Mouse (Mus musculus) Muller cell, postnatal 12 days (primary cell): ENCODE measurements around the gene Gnptab.

Experiments used
- DNase-seq: peaks from one replicate; pipeline ENCODE4 v3.0.0-alpha.2; 2015; ENCODE audit errors: inconsistent ontology term

Gnptab gene

DNA sequence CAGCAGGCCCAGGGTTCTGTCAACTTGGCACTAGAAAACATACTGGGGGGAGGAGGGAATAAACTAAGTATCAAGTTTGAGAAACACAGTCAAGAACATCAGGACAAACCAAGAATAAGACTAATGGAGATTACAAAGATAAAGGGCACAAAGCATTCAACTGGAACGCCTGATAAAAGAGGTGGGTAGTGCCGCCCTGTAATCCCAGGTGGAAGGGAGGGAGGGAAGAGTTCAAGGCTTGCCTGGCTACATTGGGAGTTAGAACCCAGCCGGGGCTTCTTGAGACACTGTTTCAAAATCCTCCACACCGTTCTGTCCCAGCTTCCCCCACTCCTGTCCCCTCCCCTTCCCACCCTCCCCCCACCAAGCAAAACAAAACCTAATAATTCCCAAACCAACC, 1.3 kb upstream of the Gnptab start:
- DNase-seq, result no peak

DNA sequence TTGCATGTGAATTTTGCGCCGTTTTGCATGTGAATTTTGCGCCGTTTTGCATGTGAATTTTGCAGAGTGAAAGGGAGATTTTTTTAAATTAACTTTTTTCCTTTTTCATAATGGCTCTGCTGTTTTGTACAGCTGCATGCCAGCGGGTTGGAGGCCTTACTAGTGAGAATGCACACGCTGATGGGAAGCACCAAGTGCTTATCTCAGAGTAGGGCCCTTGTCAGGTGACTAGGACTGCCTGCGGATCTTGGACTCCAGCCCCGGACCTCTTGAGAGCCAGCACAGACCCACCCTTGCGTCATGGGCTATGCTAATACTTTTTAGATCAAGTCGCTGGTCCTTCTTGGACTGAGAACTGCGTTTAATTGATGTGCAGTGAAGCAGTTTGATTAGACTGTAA, 1.1 kb downstream of the Gnptab start:
- DNase-seq, result peak; percentile 22

DNA sequence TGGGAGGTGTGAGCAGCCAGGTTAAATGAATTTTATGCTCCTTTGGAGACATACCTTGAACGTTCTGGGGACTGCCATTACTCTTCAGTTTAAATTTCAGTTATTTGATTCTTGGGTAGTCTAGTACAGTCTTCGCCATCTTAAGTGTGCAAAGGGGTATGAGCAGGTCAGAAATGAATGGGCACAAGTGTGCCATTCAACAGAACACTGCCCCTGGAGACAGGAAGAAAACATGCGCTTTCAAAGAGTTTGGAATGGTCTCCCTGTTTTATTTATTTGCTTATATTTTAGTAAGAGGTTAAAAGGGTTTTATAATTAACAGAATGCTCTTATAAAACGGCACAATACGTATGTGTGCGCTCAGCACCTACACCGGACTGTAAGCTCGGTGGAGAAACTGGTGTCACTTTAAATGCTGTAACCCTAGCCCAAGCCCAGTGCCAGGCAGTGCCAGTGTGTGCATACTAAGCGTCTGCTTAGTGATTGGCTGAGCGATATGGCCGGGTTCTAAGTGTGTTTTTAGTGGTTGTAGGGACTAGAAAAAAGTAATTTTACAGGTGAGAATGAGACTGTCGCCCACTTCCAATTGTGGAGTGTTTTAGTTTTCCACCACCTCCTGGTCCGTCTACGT, 1.6 kb downstream of the Gnptab start:
- DNase-seq, result no peak

GRCm38 (mm10) chr10:88381286-88381685, 2.4 kb downstream of the Gnptab start:
- DNase-seq, result no peak

- DNase-seq, result no peak
These were observed 3.1 kb downstream of the Gnptab start for GRCm38 (mm10) chr10:88382009-88382408.

GRCm38 (mm10) chr10:88383479-88383878, 4.5 kb downstream of the Gnptab start:
- no peak for DNase-seq

DNA sequence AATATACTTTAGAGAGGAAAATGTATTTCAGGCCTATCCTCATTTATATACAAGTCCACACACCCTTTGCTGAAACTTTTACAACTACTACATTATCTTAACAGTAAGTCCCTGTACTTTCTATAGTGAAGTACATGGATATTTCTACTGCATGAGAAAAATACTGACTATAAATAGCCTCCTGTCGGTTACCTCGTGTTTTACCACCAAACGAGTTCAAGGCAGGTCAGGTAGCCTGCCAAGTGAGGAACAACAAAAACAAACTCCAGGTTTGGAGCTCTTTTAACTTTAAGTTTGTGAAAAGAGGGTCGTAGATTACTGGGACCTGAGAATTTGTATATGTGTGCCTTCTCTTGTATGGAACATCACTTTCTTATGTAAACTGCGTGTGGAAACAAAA, 5.1 kb downstream of the Gnptab start:
- DNase-seq, result no peak

- DNase-seq, result no peak
These were observed 6.4 kb downstream of the Gnptab start for GRCm38 (mm10) chr10:88385290-88385689.

DNA sequence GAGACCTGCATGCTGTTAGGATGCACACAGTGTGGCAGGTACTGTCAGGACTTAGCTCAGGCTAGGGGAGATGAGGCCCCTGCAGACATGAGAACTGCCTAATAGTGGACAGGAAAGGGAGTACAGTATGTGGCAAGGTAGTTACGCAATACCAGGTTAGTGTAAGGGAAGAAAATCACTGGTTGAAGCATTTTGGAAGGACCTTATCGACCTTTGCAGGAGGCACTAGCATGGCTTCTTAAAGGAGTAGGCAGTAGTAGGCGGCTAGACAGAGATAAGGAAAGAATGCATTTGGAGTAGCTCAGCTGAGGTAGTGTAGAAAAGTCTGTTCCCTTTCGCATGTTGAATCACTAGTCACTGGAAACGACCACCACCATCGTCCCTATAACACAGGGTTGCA, 6.8 kb downstream of the Gnptab start:
- DNase-seq, result no peak

DNA sequence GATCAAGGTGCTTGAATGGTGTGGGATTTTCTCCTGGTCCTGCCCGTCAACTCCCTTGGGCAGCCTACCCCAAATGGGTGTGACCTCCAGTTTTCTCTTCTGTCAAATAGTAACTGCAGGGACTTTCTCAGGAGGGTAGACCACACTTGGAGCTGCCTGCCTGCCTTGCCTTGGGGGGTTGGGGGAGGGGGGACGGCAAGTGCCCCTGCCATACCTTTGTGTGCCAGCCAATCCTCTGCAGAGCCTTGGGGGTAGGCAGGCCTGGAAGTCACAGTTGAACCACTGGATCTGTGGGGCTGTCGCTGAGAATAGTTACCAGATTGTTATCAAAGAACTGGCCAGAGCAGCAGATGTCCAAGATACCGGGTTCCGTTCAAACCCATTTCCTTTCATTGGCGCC, 7.3 kb downstream of the Gnptab start:
- no peak for DNase-seq

- no peak for DNase-seq
These were observed 10.6 kb downstream of the Gnptab start for GRCm38 (mm10) chr10:88389576-88389975.

GRCm38 (mm10) chr10:88390096-88390790, 11.3 kb downstream of the Gnptab start:
- no peak for DNase-seq

DNA sequence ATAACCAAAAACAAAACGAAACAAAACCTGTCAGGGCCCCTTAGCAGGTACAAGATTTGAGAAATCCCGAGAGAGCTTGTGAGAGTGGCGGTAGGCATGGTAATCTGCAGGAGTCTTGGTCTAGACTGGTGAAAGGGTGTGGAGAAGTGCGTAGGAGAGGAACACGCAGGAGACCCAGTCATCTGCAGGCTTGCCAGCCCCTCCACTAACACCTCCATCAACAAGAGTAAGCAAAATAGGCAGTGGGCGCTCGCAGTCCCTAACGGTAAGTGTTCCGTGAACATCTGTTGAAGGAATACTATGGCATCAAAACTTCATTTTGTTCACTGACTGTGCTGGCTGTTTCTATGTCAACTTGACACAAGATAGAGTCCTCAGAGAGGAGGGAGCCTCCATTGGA, 12.6 kb downstream of the Gnptab start:
- no peak for DNase-seq

GRCm38 (mm10) chr10:88392181-88392847, 13.4 kb downstream of the Gnptab start:
- no peak for DNase-seq

GRCm38 (mm10) chr10:88398668-88399243, 19.8 kb downstream of the Gnptab start:
- no peak for DNase-seq

GRCm38 (mm10) chr10:88399271-88399670, 20.3 kb downstream of the Gnptab start:
- DNase-seq, result no peak

DNA sequence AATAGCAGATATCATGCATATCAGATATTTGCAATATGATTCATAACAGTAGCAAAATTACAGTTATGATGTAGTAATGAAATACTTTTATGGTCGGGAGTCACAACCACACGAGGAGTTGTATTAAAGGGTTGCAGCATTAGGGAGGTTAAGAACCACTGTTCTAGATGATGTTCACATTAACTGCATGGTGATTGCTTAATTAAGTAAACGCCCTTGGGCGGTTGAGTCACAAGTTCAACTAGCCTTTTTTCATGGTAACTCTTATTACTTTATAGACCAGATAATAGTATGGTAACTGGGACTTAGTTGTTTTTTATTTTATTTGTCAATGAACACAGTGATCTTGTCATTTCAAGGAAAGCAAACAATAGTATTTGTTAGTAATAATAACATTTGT, 24.1 kb downstream of the Gnptab start:
- no peak for DNase-seq

GRCm38 (mm10) chr10:88404220-88404619, 25.3 kb downstream of the Gnptab start:
- no peak for DNase-seq

- DNase-seq, result no peak
These were observed 26.9 kb downstream of the Gnptab start for GRCm38 (mm10) chr10:88405812-88406211.

DNA sequence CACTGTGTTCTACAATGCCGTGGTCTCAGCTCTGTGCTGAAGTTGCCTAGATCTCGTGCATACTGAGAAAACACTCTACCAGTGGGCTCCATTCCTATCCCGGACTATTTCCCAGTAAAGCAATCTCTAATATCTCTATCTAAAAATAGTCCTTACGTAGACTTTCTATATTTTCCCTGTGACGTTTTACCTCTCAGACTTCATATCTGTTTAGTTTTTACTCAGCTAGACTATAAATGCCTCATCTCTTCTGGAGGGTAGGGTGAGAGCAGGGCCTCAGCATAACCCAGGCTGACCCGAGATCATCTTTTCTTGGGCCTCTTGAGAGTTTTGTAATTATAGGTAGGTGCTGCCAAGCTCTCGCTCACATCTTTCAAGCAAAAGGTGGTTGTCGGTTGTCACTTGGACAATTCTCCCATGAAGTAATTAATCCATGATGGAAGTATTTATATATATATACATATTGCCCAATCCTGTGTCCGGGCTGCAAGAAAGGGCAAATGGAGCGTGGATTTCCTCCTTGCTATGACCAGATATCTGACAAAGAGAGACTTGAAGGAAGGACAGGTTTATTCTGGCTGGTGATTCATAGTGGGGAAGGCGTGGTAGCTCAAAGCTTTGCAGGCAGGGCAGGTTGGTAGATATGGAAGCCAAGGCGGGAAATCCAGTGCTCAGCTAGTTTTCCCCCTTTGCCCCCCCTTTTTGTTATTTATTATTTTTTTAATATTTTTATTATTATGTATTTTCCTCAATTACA, 29.1 kb downstream of the Gnptab start:
- DNase-seq, result no peak

DNA sequence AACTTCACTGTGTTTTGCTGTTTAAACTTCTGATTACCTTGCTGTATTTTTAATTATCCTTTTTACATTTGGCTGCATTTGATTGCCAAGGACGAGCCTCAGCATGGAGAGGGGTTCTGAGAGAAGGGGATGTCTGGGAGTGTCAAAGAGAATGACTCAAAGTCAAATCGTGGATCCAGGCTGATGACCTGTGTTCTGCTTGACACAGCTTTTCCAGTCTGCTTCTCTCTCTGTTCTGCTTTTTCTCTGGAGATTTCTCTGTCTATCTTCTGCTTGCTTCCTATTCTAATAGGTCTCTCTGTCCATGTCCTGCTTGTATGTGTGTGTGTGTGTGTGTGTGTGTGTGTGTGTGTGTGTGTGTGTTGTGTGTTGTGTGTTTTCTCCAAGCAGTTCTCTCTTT, 30.8 kb downstream of the Gnptab start:
- DNase-seq, result no peak
